8 mouse cellular contexts compared by ENCODE assay signal in the genomic region with DNA sequence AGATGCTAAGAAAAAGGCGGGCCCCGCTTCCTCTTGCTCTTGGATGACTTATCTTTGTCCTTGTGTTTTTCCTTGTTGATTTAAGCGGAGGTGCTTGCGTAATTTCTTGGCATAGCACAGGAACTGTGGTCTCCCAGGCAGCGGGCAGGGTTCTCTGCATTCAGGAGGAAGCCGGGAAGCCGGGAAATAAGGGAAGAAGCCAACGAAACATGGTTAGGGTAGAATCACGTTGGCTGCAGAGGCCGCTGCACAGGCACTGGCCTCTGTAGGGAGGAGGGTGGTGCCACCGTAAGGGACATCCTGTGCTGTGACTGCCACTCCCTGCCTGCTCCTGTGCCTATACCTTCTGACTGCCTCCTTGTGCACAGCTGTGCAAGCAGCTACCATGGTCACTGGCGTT. TPM values are rescaled to one million over a fixed set of nuclear protein-coding genes. Genes with fewer than 3 reads are reported as not detected.
DNase-seq lines count a peak whose midpoint lies in the region; ATAC-seq and TF ChIP-seq lines count a peak whose summit lies in the region.

No protein-coding gene starts in this region.

- 0 out of 2 replicates have a peak, but pooled peaks have one; percentile 11 for TF ChIP-seq EP300 in heart, adult 2 months (IDR thresholded peaks at IDR 0.05; ENCODE audit: insufficient read depth, low read depth, low read length)

- H3K4me1 ChIP-seq in kidney, embryonic 14.5 days (ENCODE audit: control insufficient read depth, insufficient read depth, low read length), result no peaks in the 10 kb centered on the region
- peaks cover 5% of the 10 kb centered on the region for H3K4me1 ChIP-seq in heart, adult 2 months (ENCODE audit: control insufficient read depth, insufficient read depth, low read length)

- H3K36me3 ChIP-seq in kidney, embryonic 14.5 days (ENCODE audit: control insufficient read depth, insufficient read depth, low read length), result no peaks in the 10 kb centered on the region
- H3K36me3 ChIP-seq in heart, adult 2 months (ENCODE audit: control insufficient read depth, insufficient read depth, low read length), result no peaks in the 10 kb centered on the region

- peak; percentile 45 for DNase-seq in kidney, adult 11 months
- peak; percentile 52 to 70 for DNase-seq in heart, adult 2 months
- peak; percentile 59 for DNase-seq in kidney, adult 9 months
- DNase-seq in lung, postnatal 36 days, result peak; percentile 94
- no peak for DNase-seq in spleen, postnatal 14 days (ENCODE audit: low spot score in 2 of 2)
- no peak for DNase-seq in layer of hippocampus, adult 9-10 months (ENCODE audit: low spot score)
- DNase-seq in natural killer cell, adult 2 months (ENCODE audit: low spot score in 2 of 2), result no peak

- no peak overlapping the region for H3K4me3 ChIP-seq in kidney, embryonic 14.5 days (ENCODE audit: low read length)
- no peak overlapping the region for H3K4me3 ChIP-seq in heart, adult 2 months

- intact Hi-C loops in heart, adult 2 months (cut with DNase I), result no loop called here

- no peak for TF ChIP-seq POLR2A in heart, adult 2 months (IDR thresholded peaks at IDR 0.05; ENCODE audit: insufficient read depth, low read depth, low read length)

- no peaks in the 10 kb centered on the region for H3K9me3 ChIP-seq in kidney, embryonic 14.5 days (ENCODE audit: control insufficient read depth, low read length)

- no peak for TF ChIP-seq CTCF in heart, adult 2 months (IDR thresholded peaks at IDR 0.05)

- H3K9ac ChIP-seq in kidney, embryonic 14.5 days (ENCODE audit: low read depth, low read length), result no peak overlapping the region
- peak overlapping the region; percentile 17; the same call in 1 of the 2 replicates for H3K9ac ChIP-seq in heart, adult 2 months (ENCODE audit: low read depth, low read length)

- 62% methylated on average over 12 of the region's 12 CpGs for WGBS in kidney, embryonic 14.5 days
- whole genome bisulfite sequencing in heart, adult 2 months, result 23% methylated on average over 12 of the region's 12 CpGs

- no peaks in the 10 kb centered on the region for H3K27me3 ChIP-seq in kidney, embryonic 14.5 days (ENCODE audit: control insufficient read depth, insufficient read depth, low read length)
- no peaks in the 10 kb centered on the region for H3K27me3 ChIP-seq in heart, adult 2 months (ENCODE audit: control insufficient read depth, insufficient read depth, low read length)

- ATAC-seq in kidney, embryonic 14.5 days (ENCODE audit: low FRiP score, low TSS enrichment), result no peak

- H3K27ac ChIP-seq in kidney, embryonic 14.5 days (ENCODE audit: low read depth, low read length), result no peak overlapping the region
- H3K27ac ChIP-seq in heart, adult 2 months, result peak overlapping the region; percentile 16

- no peak overlapping the region for H3K4me2 ChIP-seq in kidney, embryonic 14.5 days (replicated peaks; ENCODE audit: low read depth, low read length)

- H3K79me2 ChIP-seq in heart, adult 2 months (replicated peaks; ENCODE audit: control insufficient read depth, insufficient read depth, low read length), result no peaks in the 10 kb centered on the region

RNA-seq across cellular contexts. Expression of a gene that starts 15.4 kb away (rescaled TPM):
- polyA plus RNA-seq in kidney, embryonic 14.5 days (2014; fragmentation: Nextera tagmentation; extraction: Ambion mirVana), result 0.97 and 1.2 TPM in 2 replicates
- under 1 TPM in 1 of 2 experiments, not detected in 1; 0.07 TPM for total RNA-seq in heart, adult 2 months (2021)
- polyA plus RNA-seq in heart, adult 2 months (2012; rRNA removed), result 0.59 TPM in 1 of 2 replicates, not detected in the other

RNA-seq across cellular contexts. Expression of a gene that starts 49.1 kb away (rescaled TPM):
- polyA plus RNA-seq in kidney, embryonic 14.5 days (2014; fragmentation: Nextera tagmentation; extraction: Ambion mirVana), result 1.8 and 1.9 TPM in 2 replicates
- total RNA-seq in heart, adult 2 months (2021), result 10 to 100 TPM; 27.9 to 33.2 TPM
- polyA plus RNA-seq in heart, adult 2 months (2012; rRNA removed), result 39.0 and 41.4 TPM in 2 replicates

Comparison
In these comparisons a context has a peak if more than half of its experiments do, and no peak if none do; other contexts are left out.
1. DNase-seq: peak in kidney, adult 11 months (single experiment), heart, adult 2 months (2 of 2), kidney, adult 9 months (single experiment) and lung, postnatal 36 days (single experiment); none in spleen, postnatal 14 days (0 of 2), layer of hippocampus, adult 9-10 months (single experiment) and natural killer cell, adult 2 months (0 of 2).
2. RNA of a gene that starts 49.1 kb away (polyA plus RNA-seq): 39.0 to 41.4 TPM in heart, adult 2 months; 1.8 to 1.9 TPM in kidney, embryonic 14.5 days; every median in the first group is over 10 times any median in the second.